Mouse (Mus musculus) CH12.LX (cell line): ENCODE data around the gene Foxm1.

Experiments
- CHD2 ChIP-seq: IDR thresholded peaks from 2 replicates; pipeline ENCODE4 v1.6.1; 2011; ENCODE audit warnings: low read length, improper control_type of control experiment
- CTCF ChIP-seq, 2 experiments: IDR thresholded peaks in 1 of 2; conservative IDR thresholded peaks in 1 of 2; 2 replicates each; pipeline ENCODE4 v1.5.1; 2011 to 2012; ENCODE audit warnings: low read depth in 2 of 2, low read length in 2 of 2, improper control_type of control experiment in 1 of 2, inconsistent platforms in 1 of 2, mild to moderate bottlenecking in 1 of 2, moderate library complexity in 1 of 2
- EP300 ChIP-seq: IDR thresholded peaks from 2 replicates; pipeline ENCODE4 v1.6.1; 2011; ENCODE audit warnings: low read length, improper control_type of control experiment
- HCFC1 ChIP-seq: IDR thresholded peaks from 2 replicates; pipeline ENCODE4 v1.6.1; 2012; ENCODE audit warnings: low read depth, mild to moderate bottlenecking, inconsistent platforms, low read length, improper control_type of control experiment
- JUN ChIP-seq: IDR thresholded peaks from 2 replicates; pipeline ENCODE4 v1.6.1; 2011; ENCODE audit warnings: low read depth, mild to moderate bottlenecking, low read length, improper control_type of control experiment, moderate library complexity; ENCODE audit not compliant: insufficient read depth
- MEF2A ChIP-seq: IDR thresholded peaks from 2 replicates; pipeline ENCODE4 v1.6.1; 2014; ENCODE audit warnings: low read depth, mild to moderate bottlenecking, inconsistent platforms, low read length, improper control_type of control experiment, borderline replicate concordance
- MXI1 ChIP-seq: IDR thresholded peaks from 2 replicates; pipeline ENCODE4 v1.6.1; 2011; ENCODE audit warnings: mild to moderate bottlenecking, low read depth, low read length, improper control_type of control experiment
- MYC ChIP-seq: IDR thresholded peaks from 2 replicates; pipeline ENCODE4 v1.6.1; 2011; ENCODE audit warnings: low read depth, mild to moderate bottlenecking, improper control_type of control experiment, low read length
- POLR2A ChIP-seq: IDR thresholded peaks from 2 replicates; pipeline ENCODE4 v1.6.1; 2011; ENCODE audit warnings: low read depth, mild to moderate bottlenecking, improper control_type of control experiment, low read length
- POLR2AphosphoS2 ChIP-seq: IDR thresholded peaks from 2 replicates; pipeline ENCODE4 v1.6.1; 2011; ENCODE audit warnings: low read depth, low read length, improper control_type of control experiment
- SMC3 ChIP-seq: IDR thresholded peaks from 2 replicates; pipeline ENCODE4 v1.6.1; 2011; ENCODE audit warnings: low read depth, low read length, improper control_type of control experiment
- TBP ChIP-seq: conservative IDR thresholded peaks from 2 replicates; pipeline ENCODE4 v1.6.1; 2011; ENCODE audit warnings: low read depth, low read length, improper control_type of control experiment
- USF2 ChIP-seq: conservative IDR thresholded peaks from 2 replicates; pipeline ENCODE4 v1.6.1; 2011; ENCODE audit warnings: low read depth, low read length, improper control_type of control experiment
- ZC3H11A ChIP-seq: IDR thresholded peaks from 2 replicates; pipeline ENCODE4 v1.6.1; 2012; ENCODE audit warnings: low read depth, mild to moderate bottlenecking, inconsistent platforms, low read length, improper control_type of control experiment

- TF ChIP-seq MYC (no peak), USF2 (no peak), POLR2AphosphoS2 (no peak), POLR2A (no peak), CTCF (conservative IDR thresholded peaks at IDR 0.05 in 1 of 2, IDR thresholded peaks at IDR 0.05 in 1 of 2; ENCODE audit: low read depth in 2 of 2, low read length in 2 of 2) (no peak), SMC3 (no peak), TBP (no peak), HCFC1 (no peak), MEF2A (no peak), ZC3H11A (no peak), MXI1 (no peak), JUN (no peak), CHD2 (no peak), EP300 (no peak)
These were observed 58.7 kb downstream of the Foxm1 start for GRCm38 (mm10) chr6:128421480-128421879.
